Mouse (Mus musculus) thymus, postnatal 4 days (tissue): Measurements from ENCODE around the gene Urb1.

Experiments
- DNase-seq: peaks from one replicate; pipeline ENCODE4 v3.0.0; 2021

Gene Urb1

GRCm38 (mm10) chr16:90822284-90822935 is 12.2 kb upstream of the Urb1 start:
- no peak for DNase-seq

GRCm38 (mm10) chr16:90821046-90821697 is 11.0 kb upstream of the Urb1 start:
- DNase-seq = no peak

GRCm38 (mm10) chr16:90820326-90820725 is 10.1 kb upstream of the Urb1 start:
- no peak for DNase-seq

DNA sequence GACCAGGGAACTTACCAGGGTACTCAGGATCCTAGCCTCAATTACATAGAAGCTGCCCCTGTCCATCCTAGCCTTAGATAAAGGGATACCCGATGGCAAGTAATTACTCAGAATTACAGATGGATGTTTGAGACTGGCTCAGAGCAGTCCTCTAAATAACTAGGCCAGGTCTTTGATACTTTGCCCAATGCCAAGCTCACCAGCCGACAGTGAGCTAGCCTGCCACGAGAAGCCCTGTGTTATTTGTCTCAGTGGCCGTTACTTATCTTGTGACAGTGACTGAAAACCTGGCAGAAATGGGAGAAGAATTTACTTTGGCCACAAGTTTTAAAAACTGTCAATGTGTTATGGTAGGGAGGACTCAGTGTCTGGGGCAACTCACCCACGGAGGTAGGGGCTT is 1.9 kb upstream of the Urb1 start:
- no peak for DNase-seq

DNA sequence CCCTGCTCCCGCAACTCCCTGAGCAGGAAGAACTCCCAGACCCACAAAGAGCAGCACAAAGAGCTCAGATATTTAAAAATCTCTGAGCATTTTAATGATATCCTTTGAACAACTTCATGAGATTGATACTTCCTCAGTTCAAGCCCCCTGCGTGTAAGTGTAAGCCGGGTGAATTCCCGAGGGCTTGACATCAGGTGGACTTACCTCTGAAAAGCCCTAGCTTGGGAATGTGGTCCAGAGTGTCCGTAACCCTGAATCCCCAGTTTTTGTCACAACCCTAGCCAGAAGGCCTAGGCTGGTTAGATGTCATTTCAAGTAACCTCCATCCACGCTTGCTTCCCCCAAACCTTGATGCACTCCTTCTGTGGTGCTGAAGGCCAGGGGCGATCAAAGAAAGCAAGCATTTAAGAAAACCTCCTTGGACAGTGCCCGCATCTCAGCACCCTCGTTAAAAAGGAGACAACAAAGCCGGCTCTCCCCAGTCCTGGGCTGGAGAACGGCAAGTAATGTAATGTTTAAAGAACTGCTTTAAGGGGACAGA is 573 bp upstream of the Urb1 start:
- DNase-seq = no peak

GRCm38 (mm10) chr16:90804466-90804865 is 5.7 kb downstream of the Urb1 start:
- DNase-seq = no peak

DNA sequence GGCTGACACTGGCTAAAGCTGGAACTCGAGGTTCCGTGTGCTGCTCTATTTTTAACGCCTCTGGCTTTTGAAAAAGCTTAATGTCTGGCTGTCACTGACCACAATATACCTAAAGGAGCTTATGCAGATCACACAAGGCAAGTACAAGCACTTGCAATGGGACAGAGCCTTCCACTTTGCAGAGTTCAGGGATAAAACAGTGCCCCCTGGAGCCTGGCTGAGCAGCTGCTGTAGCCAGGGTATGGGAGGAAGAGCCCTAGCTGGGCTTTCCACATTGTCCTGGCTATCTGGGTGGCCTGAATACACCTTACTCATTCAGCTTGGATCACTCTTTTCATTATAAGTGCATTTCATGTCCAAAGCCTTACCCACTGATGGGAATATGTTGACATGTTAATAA is 8.3 kb downstream of the Urb1 start:
- DNase-seq = peak; percentile 24

DNA sequence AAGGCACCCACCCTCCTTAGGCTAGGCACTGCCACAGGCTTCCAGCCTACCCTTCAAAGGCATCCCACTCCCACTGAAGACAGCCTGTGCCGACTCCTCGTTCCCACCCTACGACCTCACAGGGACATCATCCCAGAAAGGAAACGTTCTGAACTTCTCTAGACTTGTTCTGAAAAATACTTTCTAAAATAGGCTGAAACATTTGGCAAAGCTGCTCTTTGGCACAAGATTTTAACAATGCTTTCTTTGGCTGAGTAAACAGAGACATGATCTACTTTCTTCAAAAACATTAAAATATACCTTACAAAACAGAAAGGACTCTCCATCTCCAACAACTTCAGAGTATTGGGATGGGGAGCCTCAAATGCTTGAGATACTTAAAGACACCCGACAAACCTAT is 9.0 kb downstream of the Urb1 start:
- no peak for DNase-seq

- no peak for DNase-seq
Measured at GRCm38 (mm10) chr16:90799840-90800239, 10.4 kb downstream of the Urb1 start.

- DNase-seq = no peak
Measured at GRCm38 (mm10) chr16:90798848-90799247, 11.4 kb downstream of the Urb1 start.

- DNase-seq = no peak
Measured at GRCm38 (mm10) chr16:90798446-90798845, 11.8 kb downstream of the Urb1 start.

DNA sequence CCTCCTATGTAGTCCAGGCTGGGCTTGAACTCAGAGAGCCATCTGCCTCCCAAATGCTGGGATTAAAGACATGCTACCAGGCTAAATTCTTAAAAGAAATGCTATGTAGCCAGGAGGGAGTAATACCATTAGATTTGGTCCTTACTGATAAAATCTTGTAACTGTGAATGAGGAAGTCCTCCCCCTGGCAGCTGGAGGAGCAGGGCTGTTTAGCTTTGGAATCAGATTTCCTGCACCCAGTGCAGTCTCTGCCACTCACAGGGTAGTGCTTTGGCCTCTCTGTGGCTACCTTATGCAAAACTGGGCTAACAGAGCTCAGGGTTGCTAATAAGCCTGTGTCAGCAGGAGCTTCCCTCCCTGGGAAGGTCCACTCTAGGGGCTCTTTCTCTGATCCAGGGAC is 15.5 kb downstream of the Urb1 start:
- no peak for DNase-seq

GRCm38 (mm10) chr16:90792500-90792899 is 17.7 kb downstream of the Urb1 start:
- no peak for DNase-seq

DNA sequence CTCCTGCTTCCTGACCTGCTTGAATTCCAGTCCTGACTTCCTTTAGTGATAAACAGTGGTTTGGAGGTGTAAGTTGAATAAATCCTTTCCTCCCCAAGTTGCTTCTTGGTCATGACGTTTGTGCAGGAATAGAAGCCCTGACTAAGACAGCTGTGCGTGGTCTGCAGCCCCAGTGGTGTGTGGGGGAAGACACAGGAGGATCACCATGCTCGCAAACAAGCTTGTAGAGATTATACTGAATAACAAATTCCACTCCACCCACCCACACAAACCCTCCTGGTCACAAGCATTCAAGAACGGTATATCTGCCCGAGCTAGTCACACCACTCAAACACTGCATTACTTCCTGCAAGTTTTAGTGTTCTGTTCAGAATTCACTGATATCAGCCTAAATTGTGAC is 18.1 kb downstream of the Urb1 start:
- DNase-seq = no peak

DNA sequence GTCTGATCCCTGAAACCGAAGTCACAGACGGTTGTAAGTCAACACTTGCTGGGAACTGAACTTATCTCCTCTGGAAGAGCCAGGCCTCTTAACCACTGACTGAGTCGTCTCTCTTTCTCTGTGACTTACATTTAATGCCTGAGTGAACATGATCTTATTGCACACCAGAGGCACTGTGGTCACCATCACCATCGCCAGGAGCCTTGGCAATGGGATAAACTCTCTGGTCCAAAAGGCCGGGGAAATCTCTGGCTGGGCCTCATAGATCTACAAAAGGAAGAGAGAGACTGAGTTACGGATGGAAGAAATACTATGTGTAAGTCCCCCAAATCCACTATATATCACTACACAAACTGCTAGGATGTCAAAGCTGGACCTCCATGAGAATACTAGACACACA is 19.3 kb downstream of the Urb1 start:
- DNase-seq = no peak

GRCm38 (mm10) chr16:90788580-90788979 is 21.6 kb downstream of the Urb1 start:
- DNase-seq = no peak

- no peak for DNase-seq
Measured at GRCm38 (mm10) chr16:90785257-90785656, 25.0 kb downstream of the Urb1 start.

- DNase-seq = no peak
Measured at GRCm38 (mm10) chr16:90783302-90783701, 26.9 kb downstream of the Urb1 start.

- DNase-seq = no peak
Measured at GRCm38 (mm10) chr16:90779783-90780182, 30.4 kb downstream of the Urb1 start.

GRCm38 (mm10) chr16:90775946-90776520 is 34.2 kb downstream of the Urb1 start:
- DNase-seq = no peak

DNA sequence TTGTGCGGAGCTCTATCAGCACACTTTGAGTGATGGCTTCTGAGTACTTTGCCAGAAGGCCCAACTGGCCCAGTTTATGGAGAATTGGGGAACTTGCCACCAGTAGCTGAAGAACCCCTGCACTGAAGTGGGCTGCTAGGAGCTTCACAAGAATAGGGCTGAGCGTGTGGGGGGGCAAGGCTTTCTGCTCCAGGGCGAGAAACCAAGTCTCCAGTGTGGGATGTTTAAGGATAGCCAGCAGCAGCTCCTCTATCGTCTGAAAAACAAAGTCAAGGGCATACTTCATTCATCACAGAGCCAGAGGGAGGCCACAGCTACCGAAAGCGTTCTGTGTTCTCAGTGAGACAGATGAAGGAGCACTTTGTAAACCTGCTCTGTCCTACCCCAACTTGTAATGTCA is 35.6 kb downstream of the Urb1 start:
- DNase-seq = no peak

DNA sequence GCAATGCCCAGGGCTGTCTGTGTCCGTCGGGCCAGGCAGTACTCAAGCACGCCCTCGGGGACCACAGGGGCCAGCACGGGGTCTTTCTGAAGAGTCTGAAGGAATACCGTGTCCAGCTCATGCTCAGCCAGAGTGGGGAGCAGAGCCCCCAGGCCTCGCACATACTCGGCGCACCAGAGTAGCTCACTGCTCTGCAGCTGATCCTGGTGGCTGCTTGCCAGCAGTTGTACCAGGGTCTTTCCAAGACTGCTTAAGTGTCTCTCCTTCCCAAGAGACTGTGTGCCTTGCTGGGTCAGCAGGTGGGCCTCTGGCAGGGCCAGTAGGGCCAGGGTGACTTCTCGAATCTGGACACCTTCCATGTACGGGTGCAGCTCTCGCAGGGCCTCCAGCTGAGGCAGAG is 36.0 kb downstream of the Urb1 start:
- no peak for DNase-seq

DNA sequence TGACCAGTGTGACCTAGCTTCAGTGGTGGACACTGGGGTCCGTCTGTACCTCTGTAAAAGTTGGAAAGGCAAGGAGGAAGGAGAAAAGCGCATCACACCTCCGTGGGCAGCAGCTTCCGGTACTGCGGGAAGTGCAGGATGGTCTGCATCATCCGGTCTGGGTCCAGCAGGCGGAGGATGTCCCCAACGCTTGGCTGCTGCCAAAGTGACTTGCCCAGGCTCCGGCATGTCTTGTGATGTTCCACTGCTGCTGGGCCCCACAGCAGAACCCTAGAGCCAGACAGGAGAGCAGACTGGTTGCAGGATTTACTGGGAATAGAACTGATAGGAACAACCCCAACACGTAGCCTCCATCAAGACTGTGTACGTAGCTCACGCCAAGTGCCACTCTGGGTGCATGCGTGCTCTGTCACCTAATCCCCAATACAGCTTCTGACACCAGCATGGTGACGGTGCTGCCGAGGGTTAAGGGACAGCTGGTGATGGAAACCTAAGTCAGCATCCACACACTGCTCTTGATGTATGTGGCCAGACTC is 43.2 kb downstream of the Urb1 start:
- DNase-seq = no peak
